Mouse (Mus musculus) kidney, postnatal 4 days (tissue): ENCODE data around the gene Lrrc49.

Experiments
- DNase-seq, 2 experiments: peaks; one replicate each; pipeline ENCODE4 v3.0.0; 2021; ENCODE audit warnings: mixed read lengths in 2 of 2

Gene Lrrc49

GRCm38 (mm10) chr9:60687891-60688324 lies at the start of gene Lrrc49:
Lrrc49 (minus strand) TSS chr9:60688158.
- DNase-seq = peak; percentile 94 to 95

- DNase-seq = no peak
Observed at GRCm38 (mm10) chr9:60734321-60734720, 46.4 kb upstream of the Lrrc49 start.

- DNase-seq = no peak
Observed at GRCm38 (mm10) chr9:60724968-60725367, 37.0 kb upstream of the Lrrc49 start.

GRCm38 (mm10) chr9:60719687-60720086 lies 31.7 kb upstream of the Lrrc49 start:
- no peak for DNase-seq

- peak; percentile 64 to 68 for DNase-seq
Observed at GRCm38 (mm10) chr9:60718284-60718683, 30.3 kb upstream of the Lrrc49 start.

- DNase-seq = peak; percentile 33 to 49
Observed at GRCm38 (mm10) chr9:60715828-60716227, 27.9 kb upstream of the Lrrc49 start.

- peak in 1 of 2 experiments; percentile 21 for DNase-seq
Observed at GRCm38 (mm10) chr9:60715271-60715670, 27.3 kb upstream of the Lrrc49 start.

GRCm38 (mm10) chr9:60714191-60714590 lies 26.2 kb upstream of the Lrrc49 start:
- DNase-seq = peak; percentile 21 to 25

- DNase-seq = peak in 1 of 2 experiments; percentile 27
Observed at GRCm38 (mm10) chr9:60713616-60714015, 25.7 kb upstream of the Lrrc49 start.

- peak; percentile 68 to 76 for DNase-seq
Observed at GRCm38 (mm10) chr9:60712771-60713541, 25.0 kb upstream of the Lrrc49 start, which contains the start of gene Larp6. Larp6 (plus strand) TSS chr9:60712989.

GRCm38 (mm10) chr9:60712011-60712410 lies 24.1 kb upstream of the Lrrc49 start:
- no peak for DNase-seq

- DNase-seq = no peak
Observed at GRCm38 (mm10) chr9:60709721-60710120, 21.8 kb upstream of the Lrrc49 start.

- DNase-seq = no peak
Observed at GRCm38 (mm10) chr9:60708606-60709005, 20.6 kb upstream of the Lrrc49 start.

- no peak for DNase-seq
Observed at GRCm38 (mm10) chr9:60707594-60707993, 19.6 kb upstream of the Lrrc49 start.

GRCm38 (mm10) chr9:60699581-60700231 lies 11.7 kb upstream of the Lrrc49 start:
- no peak for DNase-seq

GRCm38 (mm10) chr9:60696271-60696985 lies 8.5 kb upstream of the Lrrc49 start:
- DNase-seq = peak in 1 of 2 experiments; percentile 29

- peak; percentile 71 to 73 for DNase-seq
Observed at GRCm38 (mm10) chr9:60693986-60694385, 6.0 kb upstream of the Lrrc49 start.

GRCm38 (mm10) chr9:60692624-60693023 lies 4.7 kb upstream of the Lrrc49 start:
- DNase-seq = no peak

GRCm38 (mm10) chr9:60687415-60687814 lies 543 bp downstream of the Lrrc49 start:
- no peak for DNase-seq

GRCm38 (mm10) chr9:60682753-60683152 lies 5.2 kb downstream of the Lrrc49 start:
- no peak for DNase-seq

- peak; percentile 16 to 17 for DNase-seq
Observed at GRCm38 (mm10) chr9:60681005-60681404, 7.0 kb downstream of the Lrrc49 start.

GRCm38 (mm10) chr9:60678913-60679312 lies 9.0 kb downstream of the Lrrc49 start:
- no peak for DNase-seq

GRCm38 (mm10) chr9:60676429-60676828 lies 11.5 kb downstream of the Lrrc49 start:
- DNase-seq = no peak
